Mouse (Mus musculus) ES-Bruce4 (cell line): ENCODE measurements at regions not wholly inside any gene's neighbourhood (a gene's known extent, or its start where the extent isn't known, plus 50 kb on each side); places are given as distances from the start of the nearest gene placed in this dataset.

ENCODE experiments used
- CTCF ChIP-seq: IDR thresholded peaks from one replicate; pipeline ENCODE4 v1.8.1; 2011; ENCODE audit warnings: low read depth, low read length
- EP300 ChIP-seq: IDR thresholded peaks from 2 replicates; pipeline ENCODE4 v1.6.1; 2011; ENCODE audit warnings: low read depth, low read length; ENCODE audit not compliant: insufficient read depth
- POLR2A ChIP-seq: IDR thresholded peaks from one replicate; pipeline ENCODE4 v1.8.1; 2011; ENCODE audit warnings: low read length; ENCODE audit not compliant: insufficient read depth

- TF ChIP-seq CTCF (no peak), POLR2A (no peak), EP300 (no peak)
These were observed 342.4 kb upstream of the Rnaseh2b start for GRCm38 (mm10) chr14:61950004-61950403.
